Mouse (Mus musculus): ENCODE measurements around the gene Nop10. TPM values are rescaled to one million over a fixed set of nuclear protein-coding genes. Genes with fewer than 3 reads are reported as not detected.

Nop10 gene
- polyA plus RNA-seq, 1 experiment from 2014 or later: 176 TPM

GRCm38 (mm10) chr2:112239212-112239934 is 22.4 kb upstream of the Nop10 start, which contains the start of gene Lpcat4:
Lpcat4 (plus strand) TSS chr2:112239468.
- Histone ChIP-seq H3K4me2 (ENCODE audit: low read depth, low read length, severe bottlenecking) (peak within 1 kb of the TSS; percentile 81), H3K27me3 (ENCODE audit: control insufficient read depth, insufficient read depth, low read length) (no peaks in the 10 kb centered on the region), H3K27ac (ENCODE audit: low read depth, low read length) (peak within 1 kb of the TSS; percentile 93), H3K36me3 (ENCODE audit: control insufficient read depth, insufficient read depth, low read length) (no peaks in the 10 kb centered on the region), H3K4me3 (ENCODE audit: low read depth, low read length) (peak within 1 kb of the TSS; percentile 63), H3K4me1 (replicated peaks; ENCODE audit: control insufficient read depth, insufficient read depth, low read length) (no peaks in the 10 kb centered on the region; the same call in none of the 2 replicates), H3K9me3 (ENCODE audit: control insufficient read depth, low read length) (no peaks in the 10 kb centered on the region), H3K9ac (ENCODE audit: low read length) (peak within 1 kb of the TSS; percentile 80)
- ATAC-seq (replicated peaks; ENCODE audit: low FRiP score) (peak; percentile 90), DNase-seq (ENCODE audit: low spot score) (peak; percentile 96)
- under 1% methylated on average over 51 of the region's 94 CpGs for WGBS

GRCm38 (mm10) chr2:112239935-112240721 is 21.6 kb upstream of the Nop10 start:
- Histone ChIP-seq H3K4me1 (replicated peaks; ENCODE audit: control insufficient read depth, insufficient read depth, low read length) (no peaks in the 10 kb centered on the region; the same call in none of the 2 replicates), H3K27me3 (ENCODE audit: control insufficient read depth, insufficient read depth, low read length) (no peaks in the 10 kb centered on the region), H3K9me3 (ENCODE audit: control insufficient read depth, low read length) (no peaks in the 10 kb centered on the region), H3K27ac (ENCODE audit: low read depth, low read length) (peak overlapping the region; percentile 93), H3K36me3 (ENCODE audit: control insufficient read depth, insufficient read depth, low read length) (no peaks in the 10 kb centered on the region), H3K9ac (ENCODE audit: low read length) (peak overlapping the region; percentile 80), H3K4me2 (ENCODE audit: low read depth, low read length, severe bottlenecking) (peak overlapping the region; percentile 81), H3K4me3 (ENCODE audit: low read depth, low read length) (peak overlapping the region; percentile 63)
- ATAC-seq (replicated peaks; ENCODE audit: low FRiP score): peak; percentile 70
- under 1% methylated on average over 27 of the region's 28 CpGs for WGBS
- peak; percentile 71 for DNase-seq (ENCODE audit: low spot score)

GRCm38 (mm10) chr2:112241787-112242186 is 19.9 kb upstream of the Nop10 start:
- DNase-seq (ENCODE audit: low spot score) (no peak), ATAC-seq (replicated peaks; ENCODE audit: low FRiP score) (no peak)
- no peak overlapping the region for H3K9ac ChIP-seq (ENCODE audit: low read length)
- H3K27ac ChIP-seq (ENCODE audit: low read depth, low read length): no peak overlapping the region
- H3K4me2 ChIP-seq (ENCODE audit: low read depth, low read length, severe bottlenecking): no peak overlapping the region
- no peaks in the 10 kb centered on the region; the same call in none of the 2 replicates for H3K4me1 ChIP-seq (replicated peaks; ENCODE audit: control insufficient read depth, insufficient read depth, low read length)
- no peaks in the 10 kb centered on the region for H3K9me3 ChIP-seq (ENCODE audit: control insufficient read depth, low read length)
- WGBS: 82% methylated on average over 14 of the region's 14 CpGs
- H3K27me3 ChIP-seq (ENCODE audit: control insufficient read depth, insufficient read depth, low read length): no peaks in the 10 kb centered on the region
- H3K36me3 ChIP-seq (ENCODE audit: control insufficient read depth, insufficient read depth, low read length): no peaks in the 10 kb centered on the region
- no peak overlapping the region for H3K4me3 ChIP-seq (ENCODE audit: low read depth, low read length)

- Histone ChIP-seq H3K36me3 (ENCODE audit: control insufficient read depth, insufficient read depth, low read length) (no peaks in the 10 kb centered on the region), H3K4me3 (ENCODE audit: low read depth, low read length) (no peak overlapping the region), H3K27me3 (ENCODE audit: control insufficient read depth, insufficient read depth, low read length) (no peaks in the 10 kb centered on the region), H3K9ac (ENCODE audit: low read length) (no peak overlapping the region), H3K27ac (ENCODE audit: low read depth, low read length) (no peak overlapping the region), H3K4me1 (replicated peaks; ENCODE audit: control insufficient read depth, insufficient read depth, low read length) (no peaks in the 10 kb centered on the region; the same call in none of the 2 replicates), H3K9me3 (ENCODE audit: control insufficient read depth, low read length) (no peaks in the 10 kb centered on the region), H3K4me2 (ENCODE audit: low read depth, low read length, severe bottlenecking) (no peak overlapping the region)
- no peak for ATAC-seq (replicated peaks; ENCODE audit: low FRiP score)
- no peak for DNase-seq (ENCODE audit: low spot score)
- 89% methylated on average over 5 of the region's 5 CpGs for WGBS
Measured at GRCm38 (mm10) chr2:112245307-112245706, 16.4 kb upstream of the Nop10 start.

GRCm38 (mm10) chr2:112246193-112246592 is 15.5 kb upstream of the Nop10 start:
- ATAC-seq (replicated peaks; ENCODE audit: low FRiP score): no peak
- WGBS: 87% methylated on average over 6 of the region's 6 CpGs
- Histone ChIP-seq H3K4me3 (ENCODE audit: low read depth, low read length) (no peak overlapping the region), H3K4me2 (ENCODE audit: low read depth, low read length, severe bottlenecking) (no peak overlapping the region), H3K27ac (ENCODE audit: low read depth, low read length) (no peak overlapping the region), H3K36me3 (ENCODE audit: control insufficient read depth, insufficient read depth, low read length) (no peaks in the 10 kb centered on the region), H3K9me3 (ENCODE audit: control insufficient read depth, low read length) (no peaks in the 10 kb centered on the region), H3K27me3 (ENCODE audit: control insufficient read depth, insufficient read depth, low read length) (no peaks in the 10 kb centered on the region), H3K9ac (ENCODE audit: low read length) (no peak overlapping the region), H3K4me1 (replicated peaks; ENCODE audit: control insufficient read depth, insufficient read depth, low read length) (no peaks in the 10 kb centered on the region; the same call in 1 of the 2 replicates)
- no peak for DNase-seq (ENCODE audit: low spot score)

- Histone ChIP-seq H3K4me3 (ENCODE audit: low read depth, low read length) (no peak overlapping the region), H3K9me3 (ENCODE audit: control insufficient read depth, low read length) (no peaks in the 10 kb centered on the region), H3K4me1 (replicated peaks; ENCODE audit: control insufficient read depth, insufficient read depth, low read length) (no peaks in the 10 kb centered on the region), H3K36me3 (ENCODE audit: control insufficient read depth, insufficient read depth, low read length) (no peaks in the 10 kb centered on the region), H3K4me2 (ENCODE audit: low read depth, low read length, severe bottlenecking) (no peak overlapping the region), H3K27me3 (ENCODE audit: control insufficient read depth, insufficient read depth, low read length) (no peaks in the 10 kb centered on the region), H3K27ac (ENCODE audit: low read depth, low read length) (no peak overlapping the region), H3K9ac (ENCODE audit: low read length) (no peak overlapping the region)
- DNase-seq (ENCODE audit: low spot score): no peak
- WGBS: 87% methylated on average over 10 of the region's 10 CpGs
- no peak for ATAC-seq (replicated peaks; ENCODE audit: low FRiP score)
Measured at GRCm38 (mm10) chr2:112247323-112247722, 14.4 kb upstream of the Nop10 start.

GRCm38 (mm10) chr2:112249780-112250453 is 11.8 kb upstream of the Nop10 start:
- Histone ChIP-seq H3K9ac (ENCODE audit: low read length) (no peak overlapping the region), H3K27ac (ENCODE audit: low read depth, low read length) (no peak overlapping the region), H3K4me1 (replicated peaks; ENCODE audit: control insufficient read depth, insufficient read depth, low read length) (no peaks in the 10 kb centered on the region), H3K4me3 (ENCODE audit: low read depth, low read length) (no peak overlapping the region), H3K9me3 (ENCODE audit: control insufficient read depth, low read length) (no peaks in the 10 kb centered on the region), H3K27me3 (ENCODE audit: control insufficient read depth, insufficient read depth, low read length) (no peaks in the 10 kb centered on the region), H3K36me3 (ENCODE audit: control insufficient read depth, insufficient read depth, low read length) (no peaks in the 10 kb centered on the region), H3K4me2 (ENCODE audit: low read depth, low read length, severe bottlenecking) (no peak overlapping the region)
- WGBS: 90% methylated on average over 10 of the region's 10 CpGs
- no peak for ATAC-seq (replicated peaks; ENCODE audit: low FRiP score)
- DNase-seq (ENCODE audit: low spot score): no peak

GRCm38 (mm10) chr2:112254675-112255515 is 6.8 kb upstream of the Nop10 start:
- no peak overlapping the region for H3K9ac ChIP-seq (ENCODE audit: low read length)
- no peaks in the 10 kb centered on the region for H3K36me3 ChIP-seq (ENCODE audit: control insufficient read depth, insufficient read depth, low read length)
- H3K27me3 ChIP-seq (ENCODE audit: control insufficient read depth, insufficient read depth, low read length): no peaks in the 10 kb centered on the region
- DNase-seq (ENCODE audit: low spot score) (no peak), ATAC-seq (replicated peaks; ENCODE audit: low FRiP score) (no peak)
- WGBS: 73% methylated on average over 7 of the region's 7 CpGs
- H3K4me2 ChIP-seq (ENCODE audit: low read depth, low read length, severe bottlenecking): no peak overlapping the region
- no peak overlapping the region for H3K4me3 ChIP-seq (ENCODE audit: low read depth, low read length)
- no peaks in the 10 kb centered on the region for H3K9me3 ChIP-seq (ENCODE audit: control insufficient read depth, low read length)
- no peaks in the 10 kb centered on the region for H3K4me1 ChIP-seq (replicated peaks; ENCODE audit: control insufficient read depth, insufficient read depth, low read length)
- H3K27ac ChIP-seq (ENCODE audit: low read depth, low read length): no peak overlapping the region
